Mouse (Mus musculus): ENCODE data around the gene Col25a1. TPM values are rescaled to one million over a fixed set of nuclear protein-coding genes. Genes with fewer than 3 reads are reported as not detected.
A peak's percentile ranks its signal among the peaks of the same experiment; 100 is the strongest.

The Col25a1 gene
- polyA plus RNA-seq, 1 experiment from 2014 or later = 6.3 TPM

- no peaks in the 10 kb centered on the region for H3K4me1 ChIP-seq (replicated peaks; ENCODE audit: control insufficient read depth, insufficient read depth, low read length)
- WGBS = 89% methylated on average over 7 of the region's 7 CpGs
- H3K9me3 ChIP-seq (ENCODE audit: control insufficient read depth, low read length) = no peaks in the 10 kb centered on the region
- no peak for ATAC-seq (ENCODE audit: low FRiP score)
- H3K27ac ChIP-seq = no peak overlapping the region
- H3K4me3 ChIP-seq (replicated peaks; ENCODE audit: low read length) = no peak overlapping the region
- no peak overlapping the region for H3K9ac ChIP-seq
- H3K4me2 ChIP-seq (replicated peaks) = no peak overlapping the region
- no peaks in the 10 kb centered on the region for H3K36me3 ChIP-seq (replicated peaks; ENCODE audit: control insufficient read depth, insufficient read depth)
- no peak for DNase-seq (ENCODE audit: low spot score)
- H3K27me3 ChIP-seq (ENCODE audit: control insufficient read depth, insufficient read depth, low read length) = no peaks in the 10 kb centered on the region
Measured at GRCm38 (mm10) chr3:130256610-130257009, 125.3 kb downstream of the Col25a1 start.

- Histone ChIP-seq H3K36me3 (replicated peaks; ENCODE audit: control insufficient read depth, insufficient read depth) (no peaks in the 10 kb centered on the region), H3K9ac (no peak overlapping the region), H3K4me1 (replicated peaks; ENCODE audit: control insufficient read depth, insufficient read depth, low read length) (no peaks in the 10 kb centered on the region), H3K9me3 (ENCODE audit: control insufficient read depth, low read length) (no peaks in the 10 kb centered on the region), H3K4me2 (replicated peaks) (no peak overlapping the region), H3K27me3 (ENCODE audit: control insufficient read depth, insufficient read depth, low read length) (no peaks in the 10 kb centered on the region), H3K27ac (no peak overlapping the region), H3K4me3 (replicated peaks; ENCODE audit: low read length) (no peak overlapping the region)
- no peak for ATAC-seq (ENCODE audit: low FRiP score)
- WGBS = 89% methylated on average over 2 of the region's 2 CpGs
- no peak for DNase-seq (ENCODE audit: low spot score)
Measured at GRCm38 (mm10) chr3:130259670-130260069, 128.4 kb downstream of the Col25a1 start.

- no peak overlapping the region for H3K27ac ChIP-seq
- H3K4me1 ChIP-seq (replicated peaks; ENCODE audit: control insufficient read depth, insufficient read depth, low read length) = no peaks in the 10 kb centered on the region
- no peaks in the 10 kb centered on the region for H3K36me3 ChIP-seq (replicated peaks; ENCODE audit: control insufficient read depth, insufficient read depth)
- ATAC-seq (ENCODE audit: low FRiP score) = no peak
- no peaks in the 10 kb centered on the region for H3K9me3 ChIP-seq (ENCODE audit: control insufficient read depth, low read length)
- H3K9ac ChIP-seq = no peak overlapping the region
- DNase-seq (ENCODE audit: low spot score) = no peak
- H3K27me3 ChIP-seq (ENCODE audit: control insufficient read depth, insufficient read depth, low read length) = no peaks in the 10 kb centered on the region
- H3K4me2 ChIP-seq (replicated peaks) = no peak overlapping the region
- 91% methylated on average over 2 of the region's 2 CpGs for WGBS
- H3K4me3 ChIP-seq (replicated peaks; ENCODE audit: low read length) = no peak overlapping the region
Measured at GRCm38 (mm10) chr3:130260316-130260715, 129.0 kb downstream of the Col25a1 start.

GRCm38 (mm10) chr3:130265104-130265503, 133.8 kb downstream of the Col25a1 start:
- no peaks in the 10 kb centered on the region for H3K36me3 ChIP-seq (replicated peaks; ENCODE audit: control insufficient read depth, insufficient read depth)
- no peak overlapping the region for H3K4me2 ChIP-seq (replicated peaks)
- H3K9me3 ChIP-seq (ENCODE audit: control insufficient read depth, low read length) = no peaks in the 10 kb centered on the region
- H3K9ac ChIP-seq = no peak overlapping the region
- no peak for DNase-seq (ENCODE audit: low spot score)
- no peak overlapping the region for H3K27ac ChIP-seq
- no peak overlapping the region for H3K4me3 ChIP-seq (replicated peaks; ENCODE audit: low read length)
- no peaks in the 10 kb centered on the region for H3K4me1 ChIP-seq (replicated peaks; ENCODE audit: control insufficient read depth, insufficient read depth, low read length)
- no peak for ATAC-seq (ENCODE audit: low FRiP score)
- no peaks in the 10 kb centered on the region for H3K27me3 ChIP-seq (ENCODE audit: control insufficient read depth, insufficient read depth, low read length)
- 85% methylated on average over 9 of the region's 9 CpGs for WGBS

- Histone ChIP-seq H3K27me3 (ENCODE audit: control insufficient read depth, insufficient read depth, low read length) (no peaks in the 10 kb centered on the region), H3K4me2 (replicated peaks) (no peak overlapping the region), H3K27ac (no peak overlapping the region), H3K4me3 (replicated peaks; ENCODE audit: low read length) (no peak overlapping the region), H3K4me1 (replicated peaks; ENCODE audit: control insufficient read depth, insufficient read depth, low read length) (no peaks in the 10 kb centered on the region), H3K9ac (no peak overlapping the region), H3K9me3 (ENCODE audit: control insufficient read depth, low read length) (no peaks in the 10 kb centered on the region), H3K36me3 (replicated peaks; ENCODE audit: control insufficient read depth, insufficient read depth) (no peaks in the 10 kb centered on the region)
- whole genome bisulfite sequencing = 83% methylated on average over 3 of the region's 3 CpGs
- ATAC-seq (ENCODE audit: low FRiP score) (no peak), DNase-seq (ENCODE audit: low spot score) (no peak)
Measured at GRCm38 (mm10) chr3:130270509-130270908, 139.2 kb downstream of the Col25a1 start.

GRCm38 (mm10) chr3:130273949-130274348, 142.6 kb downstream of the Col25a1 start:
- H3K27ac ChIP-seq = no peak overlapping the region
- no peaks in the 10 kb centered on the region for H3K9me3 ChIP-seq (ENCODE audit: control insufficient read depth, low read length)
- H3K4me1 ChIP-seq (replicated peaks; ENCODE audit: control insufficient read depth, insufficient read depth, low read length) = no peaks in the 10 kb centered on the region
- 70% methylated on average over 2 of the region's 2 CpGs for WGBS
- ATAC-seq (ENCODE audit: low FRiP score) = no peak
- no peak for DNase-seq (ENCODE audit: low spot score)
- H3K4me2 ChIP-seq (replicated peaks) = no peak overlapping the region
- no peak overlapping the region for H3K4me3 ChIP-seq (replicated peaks; ENCODE audit: low read length)
- H3K27me3 ChIP-seq (ENCODE audit: control insufficient read depth, insufficient read depth, low read length) = no peaks in the 10 kb centered on the region
- H3K9ac ChIP-seq = no peak overlapping the region
- H3K36me3 ChIP-seq (replicated peaks; ENCODE audit: control insufficient read depth, insufficient read depth) = no peaks in the 10 kb centered on the region

GRCm38 (mm10) chr3:130278298-130279050, 147.2 kb downstream of the Col25a1 start:
- Histone ChIP-seq H3K27ac (peak overlapping the region; percentile 39), H3K27me3 (ENCODE audit: control insufficient read depth, insufficient read depth, low read length) (no peaks in the 10 kb centered on the region), H3K4me1 (replicated peaks; ENCODE audit: control insufficient read depth, insufficient read depth, low read length) (peaks cover 8% of the 10 kb centered on the region), H3K4me3 (replicated peaks; ENCODE audit: low read length) (no peak overlapping the region), H3K4me2 (replicated peaks) (no peak overlapping the region), H3K9ac (no peak overlapping the region), H3K9me3 (ENCODE audit: control insufficient read depth, low read length) (no peaks in the 10 kb centered on the region), H3K36me3 (replicated peaks; ENCODE audit: control insufficient read depth, insufficient read depth) (no peaks in the 10 kb centered on the region)
- ATAC-seq (ENCODE audit: low FRiP score) = peak; percentile 56
- no peak for DNase-seq (ENCODE audit: low spot score)
- WGBS = 41% methylated on average over 10 of the region's 10 CpGs

GRCm38 (mm10) chr3:130283011-130283760, 151.9 kb downstream of the Col25a1 start:
- Histone ChIP-seq H3K9ac (no peak overlapping the region), H3K36me3 (replicated peaks; ENCODE audit: control insufficient read depth, insufficient read depth) (no peaks in the 10 kb centered on the region), H3K4me3 (replicated peaks; ENCODE audit: low read length) (no peak overlapping the region), H3K4me1 (replicated peaks; ENCODE audit: control insufficient read depth, insufficient read depth, low read length) (peaks cover 10% of the 10 kb centered on the region), H3K27ac (peak overlapping the region; percentile 57), H3K4me2 (replicated peaks) (no peak overlapping the region), H3K9me3 (ENCODE audit: control insufficient read depth, low read length) (no peaks in the 10 kb centered on the region), H3K27me3 (ENCODE audit: control insufficient read depth, insufficient read depth, low read length) (no peaks in the 10 kb centered on the region)
- no peak for ATAC-seq (ENCODE audit: low FRiP score)
- WGBS = 53% methylated on average over 11 of the region's 11 CpGs
- no peak for DNase-seq (ENCODE audit: low spot score)

- Histone ChIP-seq H3K4me1 (replicated peaks; ENCODE audit: control insufficient read depth, insufficient read depth, low read length) (peaks cover 26% of the 10 kb centered on the region), H3K4me3 (replicated peaks; ENCODE audit: low read length) (no peak overlapping the region), H3K27ac (no peak overlapping the region), H3K4me2 (replicated peaks) (no peak overlapping the region), H3K36me3 (replicated peaks; ENCODE audit: control insufficient read depth, insufficient read depth) (no peaks in the 10 kb centered on the region), H3K9me3 (ENCODE audit: control insufficient read depth, low read length) (no peaks in the 10 kb centered on the region), H3K9ac (no peak overlapping the region), H3K27me3 (ENCODE audit: control insufficient read depth, insufficient read depth, low read length) (no peaks in the 10 kb centered on the region)
- ATAC-seq (ENCODE audit: low FRiP score) (no peak), DNase-seq (ENCODE audit: low spot score) (no peak)
- WGBS = 46% methylated on average over 2 of the region's 2 CpGs
Measured at GRCm38 (mm10) chr3:130288102-130288501, 156.8 kb downstream of the Col25a1 start.

Measured in hindbrain, embryonic 14.5 days (tissue).